Mouse (Mus musculus) lung, postnatal 14 days (tissue): Measurements from ENCODE around the gene Spg21.

ENCODE experiments used
- DNase-seq: peaks from one replicate; pipeline ENCODE4 v3.0.0; 2021

Gene Spg21

DNA sequence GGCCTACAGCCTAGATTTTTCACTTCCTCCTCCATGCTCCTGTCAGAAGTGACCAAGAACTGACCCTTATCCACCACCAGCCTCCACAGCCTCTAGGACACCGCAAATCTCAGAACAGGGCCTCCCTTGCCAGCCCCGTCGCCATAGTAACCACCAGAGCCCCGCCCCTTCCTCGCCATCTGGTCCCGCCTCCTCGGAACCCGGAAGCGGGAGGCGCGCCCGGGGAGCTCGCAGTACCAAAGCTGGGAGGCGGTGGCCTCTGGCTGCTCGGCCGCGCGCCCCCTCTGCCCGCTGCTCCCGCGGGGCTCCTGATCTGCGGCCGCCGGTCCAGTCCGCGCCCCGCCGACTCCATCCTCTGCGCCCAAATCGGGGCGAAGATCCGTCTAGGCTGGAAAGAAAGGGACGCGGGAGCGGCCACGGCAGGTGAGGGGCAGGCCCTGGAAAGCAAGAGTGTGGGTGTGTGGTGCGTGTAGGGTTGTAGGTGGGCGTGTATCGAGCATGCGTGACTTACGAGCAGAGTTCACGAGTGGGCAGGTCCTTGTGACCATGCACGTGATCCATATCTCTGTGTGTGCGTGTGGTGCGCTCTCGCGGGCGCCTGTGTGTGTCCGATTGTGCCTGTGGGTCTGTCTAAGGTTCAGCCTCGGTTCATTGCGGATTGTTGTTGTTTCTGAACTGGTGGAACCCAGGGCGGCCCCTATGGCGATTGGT, at the start of gene Spg21:
Gene Spg21 (plus strand): TSS at position 216 of the 711 bp plus-strand sequence.
- peak; percentile 98 for DNase-seq

DNA sequence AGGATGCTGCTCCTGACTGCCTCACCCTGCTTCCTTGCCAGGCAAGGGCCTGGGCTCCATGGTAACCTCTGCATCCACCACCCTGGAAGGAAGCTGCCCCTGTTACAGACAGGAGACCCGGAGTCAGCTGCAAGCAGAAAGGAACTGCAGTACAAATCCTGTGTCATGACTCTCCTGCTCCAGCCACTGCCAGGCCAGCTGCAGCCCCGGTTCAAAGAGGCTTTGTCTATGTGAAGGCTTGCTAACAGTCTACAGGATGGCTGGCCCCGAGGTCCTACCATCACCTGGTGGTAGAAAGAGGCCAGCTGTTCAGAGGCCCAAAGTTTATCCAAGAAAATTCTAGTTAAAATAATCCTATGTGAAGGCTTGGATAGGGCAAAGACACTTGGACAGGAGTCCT, 49.4 kb upstream of the Spg21 start:
- DNase-seq = no peak

DNA sequence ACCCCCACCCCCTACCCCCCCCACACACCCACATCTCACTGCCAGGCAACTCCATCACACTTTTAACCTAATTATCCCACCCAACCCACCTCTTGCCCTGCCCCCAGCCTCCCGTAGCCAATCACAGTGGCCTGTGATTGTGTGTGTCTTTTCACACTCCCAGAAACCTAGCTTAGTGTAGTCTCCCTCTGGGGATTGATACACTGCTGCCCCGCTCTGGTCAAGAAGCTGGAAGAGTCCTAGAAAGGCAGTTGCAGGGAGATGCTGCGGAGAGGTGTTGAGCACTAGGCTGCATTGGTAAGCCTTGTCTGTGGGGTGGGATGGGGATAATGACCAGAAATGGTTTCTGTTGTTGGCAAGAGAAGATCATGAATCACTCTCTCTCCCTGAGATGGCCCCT, 43.0 kb upstream of the Spg21 start:
- DNase-seq = no peak

DNA sequence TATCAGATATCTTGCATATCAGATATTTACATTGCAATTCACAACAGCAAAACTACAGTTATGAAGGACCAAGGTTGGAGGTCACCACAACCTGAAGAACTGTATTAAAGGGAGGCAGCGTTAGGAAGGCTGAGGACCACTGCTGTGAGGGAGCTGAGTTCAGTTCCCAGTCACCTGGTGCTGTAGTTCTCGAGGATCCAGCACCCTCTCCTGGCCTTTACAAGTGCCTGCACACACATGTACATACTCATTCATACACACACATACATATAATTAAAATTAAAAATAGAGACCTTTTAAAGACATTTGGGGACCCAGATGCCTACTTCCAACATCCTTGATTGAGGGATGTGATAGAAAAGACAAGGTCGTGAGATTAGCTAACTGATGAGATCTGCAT, 41.1 kb upstream of the Spg21 start:
- DNase-seq = no peak

DNA sequence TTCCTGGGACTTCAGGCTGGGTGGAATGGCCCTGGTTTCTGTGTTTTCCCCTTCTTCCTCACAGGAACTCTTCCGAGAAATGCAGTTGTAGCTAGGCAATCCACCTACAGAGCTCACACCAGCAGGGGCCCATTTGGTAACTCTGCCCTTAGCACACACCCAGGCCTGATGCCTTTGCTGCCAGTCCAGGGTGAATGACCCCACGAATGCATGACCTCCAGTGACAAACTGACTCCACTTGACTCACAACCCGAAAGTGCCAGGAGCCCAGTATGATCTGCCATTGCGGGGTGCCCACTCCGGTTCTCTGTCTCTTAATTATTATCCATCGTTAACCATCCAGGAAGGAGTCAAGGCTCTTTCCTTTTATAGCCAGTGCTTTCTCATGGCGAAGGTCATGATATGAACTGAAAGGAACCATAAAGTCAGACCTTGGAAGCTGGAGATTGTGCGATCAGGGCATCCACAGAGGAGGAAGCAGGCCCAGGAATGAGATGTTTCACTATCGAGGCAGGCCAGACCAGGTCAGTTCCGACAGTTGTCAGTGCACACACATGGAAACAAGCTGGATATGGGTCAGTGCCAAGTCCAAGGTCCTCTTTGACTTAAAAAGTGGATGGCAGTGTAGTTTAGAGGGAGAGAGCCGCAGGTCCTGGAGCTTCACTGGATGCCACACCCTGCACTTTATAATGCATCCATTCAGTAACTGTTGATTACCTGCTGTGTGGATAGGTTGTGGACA, 37.8 kb upstream of the Spg21 start, which contains the start of gene Slc51b:
Gene Slc51b (minus strand): TSS at position 196 of the 742 bp plus-strand sequence.
- DNase-seq = no peak

DNA sequence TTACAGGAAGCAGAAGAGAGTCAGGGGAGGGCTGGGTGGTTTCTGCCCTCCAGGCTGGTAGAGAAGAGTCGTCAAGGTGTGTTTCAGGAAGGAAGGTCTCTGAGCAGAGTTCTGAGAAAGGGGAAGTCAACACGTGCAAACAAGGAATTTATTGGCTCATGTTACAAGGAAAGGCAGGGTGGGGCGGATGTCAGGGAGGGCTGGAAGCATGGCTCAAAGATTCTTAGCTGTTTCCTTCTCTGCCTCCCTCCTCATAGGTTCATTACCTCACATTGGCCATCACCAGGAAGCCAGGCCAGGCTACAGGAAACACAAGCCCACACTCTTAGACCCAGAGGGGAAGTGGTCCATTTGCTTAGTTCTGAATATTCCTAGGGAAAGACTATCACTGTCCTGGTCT, 36.4 kb upstream of the Spg21 start:
- no peak for DNase-seq

DNA sequence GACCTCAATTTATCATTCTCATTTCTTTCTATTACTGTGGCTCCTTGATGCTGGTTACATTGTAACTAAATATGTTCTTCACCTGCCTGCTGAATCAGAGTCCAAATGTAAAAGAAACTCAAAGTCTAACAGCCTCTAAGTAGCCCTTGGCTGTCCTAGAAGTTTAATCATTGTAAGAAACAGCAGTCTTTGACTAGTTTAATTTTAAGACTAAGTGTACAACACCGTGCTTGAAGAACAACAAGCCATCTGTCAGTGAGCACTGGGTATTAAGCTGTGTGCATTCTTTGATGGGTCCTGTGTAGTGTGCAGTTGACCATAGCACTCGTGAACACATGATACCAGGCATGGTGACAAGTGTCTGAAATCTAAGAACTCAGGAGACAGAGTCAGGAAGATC, 33.2 kb upstream of the Spg21 start:
- DNase-seq = no peak

DNA sequence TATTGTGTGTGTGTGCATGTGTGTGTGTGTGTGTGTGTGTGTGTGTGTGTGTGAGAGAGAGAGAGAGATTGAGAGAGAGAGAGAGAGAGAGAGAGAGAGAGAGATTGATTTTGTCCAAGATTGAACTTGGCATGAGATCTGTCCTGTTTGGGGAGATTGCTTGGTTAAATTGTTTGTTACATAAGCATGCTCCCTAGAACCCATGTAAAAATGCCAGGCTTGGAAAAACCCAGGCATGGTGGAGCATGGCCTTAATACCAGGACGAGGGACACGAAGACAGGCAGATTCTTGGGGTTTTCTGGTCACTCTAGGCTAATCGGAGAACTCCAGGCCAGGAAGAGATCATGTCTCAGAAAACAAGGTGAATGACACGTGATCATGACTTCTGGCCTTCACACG, 32.7 kb upstream of the Spg21 start:
- DNase-seq = no peak

DNA sequence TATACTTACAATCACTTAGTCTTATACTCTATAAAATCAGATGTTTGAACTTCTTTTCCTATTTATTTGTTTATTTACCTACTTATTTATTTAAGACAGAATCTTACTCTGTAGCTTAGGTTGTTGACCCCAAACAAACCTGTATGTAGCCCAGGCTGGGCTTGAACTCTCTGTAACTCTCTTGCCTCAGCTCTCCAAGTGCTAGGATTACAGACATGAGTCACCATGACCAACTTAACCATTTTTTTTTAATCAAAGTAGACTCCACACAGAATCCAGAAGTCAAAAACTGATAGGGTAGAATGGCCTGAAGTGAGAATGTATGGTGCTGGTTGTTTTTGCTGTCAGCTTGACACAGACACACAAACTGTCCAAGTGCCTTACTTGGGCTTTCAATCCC, 30.3 kb upstream of the Spg21 start:
- DNase-seq = no peak

DNA sequence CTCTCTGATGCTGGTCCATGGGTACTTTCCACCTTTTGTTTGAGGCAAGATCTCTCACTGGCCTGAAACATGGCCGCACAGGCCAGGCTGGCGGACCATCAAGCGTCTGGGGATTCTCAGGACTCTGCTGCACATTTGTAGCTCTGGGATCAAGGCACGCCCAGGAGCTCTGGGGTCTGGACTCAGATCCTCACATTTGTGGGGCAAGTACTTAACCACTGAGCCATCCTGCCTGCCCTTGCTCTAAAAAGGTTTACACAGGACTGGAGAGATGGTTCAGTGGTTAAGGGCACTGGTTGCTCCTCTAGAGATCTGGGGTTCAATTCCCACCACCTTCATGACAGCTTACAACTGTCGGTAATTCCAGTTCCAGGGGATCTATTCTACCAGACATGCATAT, 29.8 kb upstream of the Spg21 start:
- DNase-seq = no peak

DNA sequence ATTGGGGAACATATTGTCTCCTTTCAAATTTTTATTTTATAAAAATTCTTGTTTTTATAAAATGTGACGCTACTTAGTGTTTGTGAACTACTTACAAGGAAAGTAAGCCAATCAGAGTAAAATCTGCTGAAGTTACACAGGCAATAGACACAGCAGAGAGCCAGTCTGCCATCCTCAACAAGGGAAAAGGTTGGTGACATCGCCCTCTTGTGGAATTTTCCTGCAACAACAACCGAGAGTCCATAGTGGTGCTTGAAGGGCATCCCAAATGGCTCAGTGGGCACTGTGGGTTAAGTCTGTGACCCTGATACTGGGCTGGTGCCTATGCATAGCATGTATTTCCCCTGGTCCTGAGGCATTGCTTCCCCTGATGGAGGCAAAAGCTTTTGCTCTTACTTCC, 28.5 kb upstream of the Spg21 start:
- peak; percentile 89 for DNase-seq

DNA sequence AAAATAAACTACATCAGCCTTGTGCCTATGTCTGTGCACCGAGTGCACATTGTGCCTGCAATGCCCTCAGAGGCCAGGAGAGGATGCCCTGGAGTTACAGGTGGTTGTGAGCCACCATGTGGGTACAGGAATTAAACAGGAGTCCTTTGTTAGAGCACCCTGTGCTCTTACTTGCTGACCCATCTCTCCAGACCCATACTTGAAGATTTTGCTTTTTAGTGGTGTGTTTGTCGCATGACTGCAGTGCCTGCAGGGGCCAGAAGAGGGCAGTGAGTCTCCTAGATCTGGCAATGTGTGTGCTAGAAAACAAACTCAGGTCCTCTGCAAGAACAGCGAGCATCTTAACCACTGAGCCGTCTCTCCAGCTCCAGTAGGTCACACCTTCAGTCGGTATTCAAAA, 26.6 kb upstream of the Spg21 start:
- DNase-seq = peak; percentile 49

DNA sequence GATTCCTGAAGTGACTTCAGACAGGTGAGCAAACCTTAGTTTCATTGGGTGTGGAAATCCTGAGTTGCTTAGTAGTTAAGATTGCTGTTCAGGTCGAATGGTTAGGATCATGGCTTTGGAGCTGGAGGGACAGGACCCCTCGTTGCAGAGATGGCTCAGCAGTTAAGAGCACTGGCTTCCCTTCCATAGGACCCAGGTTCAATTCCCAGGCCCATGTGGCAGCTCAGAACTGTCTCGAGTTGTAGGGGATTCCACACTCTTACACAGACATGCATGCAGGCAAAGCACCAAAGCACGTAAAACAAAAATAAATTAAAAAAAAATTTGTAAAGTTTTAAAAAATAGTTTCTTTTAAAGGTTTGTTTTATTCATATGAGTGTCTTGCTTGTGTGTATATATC, 25.5 kb upstream of the Spg21 start:
- DNase-seq = no peak

DNA sequence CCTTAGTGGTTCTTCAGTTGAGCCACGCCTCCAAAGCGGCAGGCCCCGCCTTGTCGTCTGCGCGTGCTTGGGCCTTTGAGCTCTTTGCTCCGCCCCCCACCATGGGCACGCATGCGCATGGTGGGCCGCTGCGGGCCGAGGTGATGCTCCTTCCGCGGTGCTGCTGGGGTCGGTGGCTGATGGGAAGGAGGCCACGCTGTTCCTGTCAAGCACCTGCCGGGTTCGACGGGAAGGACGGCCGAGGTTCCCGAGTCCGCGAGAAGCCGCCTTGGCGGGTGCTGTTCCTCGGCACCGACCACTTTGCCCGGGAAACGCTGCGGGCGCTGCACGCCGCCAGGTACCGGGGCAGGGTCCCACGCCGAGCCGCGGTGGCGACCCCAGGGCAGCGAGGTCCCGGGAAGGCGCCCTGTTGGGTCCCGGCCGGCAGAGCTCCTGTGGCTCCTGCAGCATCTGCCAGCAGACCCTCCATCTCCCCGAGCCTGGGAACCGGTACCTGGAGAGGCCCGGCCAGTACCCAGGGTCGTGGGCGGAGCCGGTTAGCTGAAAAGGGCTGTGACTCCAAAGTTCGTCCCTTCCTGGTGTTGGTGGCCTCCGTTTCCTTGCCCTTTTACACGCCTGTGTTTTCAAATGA, 25.0 kb upstream of the Spg21 start, which contains the start of gene Mtfmt:
Gene Mtfmt (plus strand): TSS at position 112 of the 631 bp plus-strand sequence.
- peak; percentile 95 for DNase-seq

DNA sequence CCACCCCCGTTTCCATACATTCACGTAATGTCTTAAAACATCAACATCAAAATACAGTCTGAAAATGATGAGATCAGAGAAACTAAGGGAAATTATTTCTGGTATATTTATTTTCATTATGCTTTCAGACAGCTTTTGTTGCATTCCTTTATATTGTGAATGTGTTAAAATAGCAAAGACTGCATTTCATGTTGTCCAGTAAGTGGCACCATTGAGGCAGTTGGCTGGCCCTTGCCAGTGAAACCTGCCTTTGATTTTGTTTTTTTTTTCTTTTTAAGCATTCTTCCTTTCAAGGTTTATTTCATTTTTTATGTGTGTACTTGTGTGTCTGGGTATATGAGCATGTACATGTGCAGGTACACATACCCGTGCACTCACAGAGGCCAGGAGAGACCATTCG, 16.1 kb upstream of the Spg21 start:
- no peak for DNase-seq

DNA sequence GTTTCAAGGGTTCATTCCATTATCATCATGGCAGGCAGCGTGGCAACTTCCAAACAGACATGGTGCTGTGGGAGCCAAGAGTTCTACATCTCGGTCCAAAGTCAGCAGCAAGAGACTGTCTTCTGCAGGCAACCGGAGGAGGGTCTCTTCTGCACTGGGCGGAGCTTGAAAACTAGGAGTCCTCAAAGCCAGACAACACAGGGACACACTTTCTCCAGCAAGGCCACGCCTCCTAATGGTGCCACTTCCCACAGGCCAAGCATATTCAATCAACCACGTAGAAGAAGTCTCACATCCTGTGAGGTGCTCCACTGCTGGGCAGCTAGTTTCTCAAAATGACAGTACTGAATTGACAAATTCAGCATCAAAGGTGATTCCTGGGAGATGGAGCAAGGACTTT, 12.8 kb upstream of the Spg21 start:
- DNase-seq = no peak

DNA sequence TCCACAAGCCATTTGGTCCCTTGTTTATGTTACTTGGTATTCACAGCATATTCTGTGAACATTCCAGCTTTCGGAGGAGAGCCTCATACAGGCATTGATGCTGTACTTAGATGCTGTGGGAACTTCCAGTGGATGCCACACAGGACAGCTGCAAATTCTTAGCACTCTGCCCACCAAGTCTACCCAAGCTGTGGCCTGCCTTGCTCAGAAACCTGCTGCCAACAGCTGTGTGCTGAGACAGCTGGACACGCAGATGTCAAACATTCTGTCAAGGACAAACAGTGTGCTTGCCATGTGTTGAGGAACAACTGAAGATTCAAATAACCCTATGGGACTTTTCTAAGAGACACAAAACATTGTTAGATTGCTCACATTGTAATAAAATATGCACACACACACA, 1.8 kb upstream of the Spg21 start:
- no peak for DNase-seq

DNA sequence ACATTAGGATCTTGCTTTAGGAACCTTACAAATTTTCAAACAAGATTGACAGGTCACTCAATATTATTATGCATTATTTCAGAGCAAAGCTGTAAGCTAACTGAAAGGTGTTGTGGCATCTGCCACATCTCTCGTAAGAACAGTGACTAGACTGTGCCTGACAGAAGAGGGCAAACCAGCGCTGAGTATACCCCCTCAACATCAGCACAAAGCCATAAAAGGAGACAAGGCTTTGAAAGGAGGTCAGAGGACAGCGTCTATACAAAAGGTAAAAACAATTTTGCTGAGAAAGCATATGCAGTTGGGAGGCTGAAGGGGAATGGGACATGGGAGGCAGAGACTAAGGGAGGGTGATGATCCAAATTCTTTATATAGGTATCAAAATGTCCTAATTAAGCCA, 549 bp upstream of the Spg21 start:
- DNase-seq = no peak

DNA sequence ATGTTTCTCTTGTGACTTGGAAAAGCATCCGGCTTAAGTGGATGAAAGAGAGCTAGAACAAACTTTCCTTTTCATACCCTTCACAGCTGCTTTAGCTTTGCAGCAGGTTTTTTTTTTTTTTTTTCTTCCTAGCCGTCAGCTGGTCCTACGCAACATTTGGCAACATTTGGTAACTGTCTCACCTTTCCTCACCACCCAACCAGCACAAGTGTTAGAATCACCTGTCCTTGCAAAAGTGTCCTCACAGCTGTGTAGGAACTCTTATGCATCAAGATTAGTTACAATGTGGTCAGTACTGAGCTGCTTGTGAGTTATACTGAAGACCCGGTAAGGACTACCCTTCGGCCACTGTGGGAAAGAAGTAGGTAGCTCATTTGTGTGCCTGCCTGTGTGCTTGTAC, 1.8 kb downstream of the Spg21 start:
- peak; percentile 7 for DNase-seq

DNA sequence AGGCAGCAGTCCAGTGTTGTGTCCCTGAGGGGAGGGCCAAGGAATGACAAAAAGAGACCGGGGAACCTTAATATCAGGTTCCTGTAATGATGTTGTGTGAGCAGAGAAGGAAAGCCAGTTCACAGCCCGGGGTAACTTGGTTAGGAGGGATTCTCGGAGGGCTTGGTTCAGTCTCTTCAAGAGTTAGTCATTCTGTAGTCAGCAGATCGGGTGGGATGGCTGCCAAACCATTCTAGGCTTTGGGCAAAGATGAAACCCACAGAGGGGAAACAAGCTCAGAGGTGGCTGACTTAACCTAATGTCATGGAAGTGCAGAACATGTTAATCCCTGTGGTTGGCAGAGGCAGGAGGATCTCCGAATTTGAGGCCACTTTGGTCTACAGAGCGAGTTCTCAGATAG, 3.4 kb downstream of the Spg21 start:
- peak; percentile 29 for DNase-seq

DNA sequence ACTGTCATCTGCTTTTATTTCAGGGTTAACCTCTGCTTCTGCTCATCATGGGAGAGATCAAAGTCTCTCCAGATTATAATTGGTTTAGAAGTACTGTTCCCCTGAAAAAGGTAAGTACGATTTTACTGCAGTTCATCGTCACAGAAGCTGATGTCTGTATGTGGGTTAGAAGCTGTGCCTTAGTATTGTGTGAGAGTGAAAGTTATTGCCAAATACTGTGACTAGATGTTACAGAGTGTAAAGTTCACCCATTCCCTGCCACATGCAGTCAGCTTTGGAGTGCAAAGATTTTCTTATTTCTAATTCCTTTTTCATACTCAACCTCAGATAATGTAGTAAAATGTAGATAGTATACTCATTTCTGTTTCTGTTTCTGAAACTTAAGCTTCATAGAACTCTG, 4.5 kb downstream of the Spg21 start:
- DNase-seq = no peak

DNA sequence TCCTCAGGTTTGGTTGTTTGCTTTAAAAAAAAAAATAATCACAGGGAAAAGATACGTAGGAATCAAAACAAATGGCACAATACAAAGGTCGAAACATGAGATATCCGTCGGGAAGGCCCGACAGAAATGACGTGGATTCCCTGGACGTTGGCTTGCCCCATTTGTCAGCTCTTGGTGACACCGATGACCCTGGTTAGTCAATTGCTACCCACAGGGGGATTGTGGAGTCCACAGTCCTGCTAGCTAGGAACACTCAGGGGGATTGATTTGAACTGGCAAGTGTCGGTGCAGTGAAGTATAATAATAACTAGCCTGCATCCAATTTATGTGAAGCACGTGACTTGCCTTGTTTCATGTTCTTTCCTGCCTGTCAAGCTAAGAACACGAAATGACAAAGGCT, 6.9 kb downstream of the Spg21 start:
- DNase-seq = no peak

DNA sequence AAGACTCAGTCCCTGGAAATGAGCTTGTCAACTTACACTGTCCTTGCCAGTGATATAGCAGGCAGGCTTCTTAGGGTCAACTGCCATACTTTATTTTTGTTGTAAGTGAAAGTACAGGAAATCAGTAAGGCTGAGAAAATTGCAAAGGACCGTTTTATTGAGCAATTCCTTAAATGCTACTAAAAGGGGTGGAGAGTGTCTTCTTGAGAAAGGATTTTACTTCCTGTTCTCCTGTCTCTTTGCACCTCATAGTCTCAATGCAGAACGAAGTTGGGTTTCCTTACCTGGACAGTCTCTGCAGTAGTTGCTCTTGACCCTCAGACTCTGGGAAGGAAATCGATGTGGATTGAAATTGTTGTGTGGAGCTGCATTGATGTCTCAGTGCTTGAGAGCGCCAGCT, 12.0 kb downstream of the Spg21 start:
- no peak for DNase-seq

DNA sequence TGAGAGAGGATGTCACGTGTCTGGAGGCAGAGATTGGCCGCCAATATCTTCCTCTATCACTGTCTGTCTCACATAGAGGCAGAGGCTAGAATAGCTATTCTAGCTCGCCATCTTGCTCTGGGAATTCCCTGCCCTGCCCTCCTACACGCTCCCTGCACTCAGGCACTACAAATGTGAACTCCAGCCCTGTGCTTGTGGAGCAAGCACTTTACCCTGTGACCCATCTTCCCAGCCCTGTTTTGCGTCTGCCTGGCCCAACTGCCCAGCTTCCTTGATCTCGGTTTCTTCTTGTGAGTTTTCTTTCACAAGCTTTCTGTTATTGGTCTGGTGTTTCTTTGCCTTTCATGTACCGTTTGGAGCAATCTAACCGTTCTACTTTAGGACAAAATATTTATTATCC, 18.4 kb downstream of the Spg21 start:
- DNase-seq = no peak
